Mouse (Mus musculus): ENCODE data around the gene Fcrla. TPM values are rescaled to one million over a fixed set of nuclear protein-coding genes. Genes with fewer than 3 reads are reported as not detected.
A peak's percentile ranks its signal among the peaks of the same experiment; 100 is the strongest.

The Fcrla gene
- total RNA-seq, 1 experiment = not detected

GRCm38 (mm10) chr1:170871961-170872360 is 55.4 kb downstream of the Fcrla start:
- no peak for DNase-seq (ENCODE audit: low read depth, low spot score)
- Histone ChIP-seq H3K4me3 (ENCODE audit: insufficient read depth in 1 of 2, low read depth in 1 of 2, low read length in 2 of 2, poor library complexity in 1 of 2, severe bottlenecking in 1 of 2) (peak overlapping the region; percentile 30 to 49; a peak in 3 of 4 replicates), H3K9ac (ENCODE audit: insufficient read depth, low read depth, low read length, poor library complexity, severe bottlenecking) (peak overlapping the region; percentile 40; the same call in 1 of the 2 replicates), H3K27ac (ENCODE audit: insufficient read depth, low read depth, low read length, poor library complexity, severe bottlenecking) (peak overlapping the region; percentile 98; the same call in 1 of the 2 replicates), H3K4me1 (ENCODE audit: control insufficient read depth in 2 of 2, insufficient read depth in 2 of 2, low read length in 2 of 2, poor library complexity in 1 of 2) (peaks cover 2 to 6% of the 10 kb centered on the region in 2 experiments; a peak in 2 of 4 replicates), H3K36me3 (ENCODE audit: control insufficient read depth, insufficient read depth, low read length, poor library complexity, severe bottlenecking) (peaks cover 5% of the 10 kb centered on the region; the same call in 1 of the 2 replicates), H3K9me3 (ENCODE audit: control insufficient read depth, insufficient read depth, low read depth, low read length) (no peaks in the 10 kb centered on the region)
- in situ Hi-C loops (cut with MboI; ENCODE audit: low sequenced_read_pairs in 2 of 2, unreplicated experiment in 2 of 2) = no loop called here
- TF ChIP-seq CHD2 (IDR thresholded peaks at IDR 0.05; ENCODE audit: low read depth, low read length) (no peak), HCFC1 (IDR thresholded peaks at IDR 0.05; ENCODE audit: borderline replicate concordance, insufficient read depth, low read length) (no peak), MAFK (IDR thresholded peaks at IDR 0.05; ENCODE audit: insufficient read depth, low read depth, low read length) (no peak), ZC3H11A (IDR thresholded peaks at IDR 0.05; ENCODE audit: borderline replicate concordance, low read depth, low read length) (no peak), ZNF384 (IDR thresholded peaks at IDR 0.05; ENCODE audit: low read depth, low read length) (no peak)

DNA sequence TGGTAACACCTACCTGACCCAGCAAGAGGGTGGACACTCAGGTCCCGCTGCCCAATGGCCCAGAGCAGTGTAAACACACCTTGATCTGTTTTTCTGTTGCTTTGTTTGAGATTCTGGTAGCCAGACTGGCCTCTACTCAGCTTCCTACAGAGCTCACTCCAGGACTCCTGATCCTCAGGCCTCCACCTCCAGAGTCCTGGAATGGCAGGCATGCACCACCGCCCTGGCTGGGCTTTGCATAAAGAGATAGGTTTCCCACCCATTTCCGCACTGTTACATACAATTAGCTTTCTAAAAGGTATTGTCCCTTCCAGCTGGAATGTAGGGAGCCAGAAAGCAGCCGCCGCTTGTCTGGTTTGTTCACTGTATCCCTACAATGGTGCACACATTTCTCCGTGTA is 56.0 kb downstream of the Fcrla start:
- H3K9me3 ChIP-seq (ENCODE audit: control insufficient read depth, insufficient read depth, low read depth, low read length) = no peaks in the 10 kb centered on the region
- peaks cover 2 to 6% of the 10 kb centered on the region in 2 experiments; a peak in 2 of 4 replicates for H3K4me1 ChIP-seq (ENCODE audit: control insufficient read depth in 2 of 2, insufficient read depth in 2 of 2, low read length in 2 of 2, poor library complexity in 1 of 2)
- peaks cover 5% of the 10 kb centered on the region; the same call in 1 of the 2 replicates for H3K36me3 ChIP-seq (ENCODE audit: control insufficient read depth, insufficient read depth, low read length, poor library complexity, severe bottlenecking)
- H3K27ac ChIP-seq (ENCODE audit: insufficient read depth, low read depth, low read length, poor library complexity, severe bottlenecking) = peak overlapping the region; percentile 98
- TF ChIP-seq HCFC1 (IDR thresholded peaks at IDR 0.05; ENCODE audit: borderline replicate concordance, insufficient read depth, low read length) (no peak), CHD2 (IDR thresholded peaks at IDR 0.05; ENCODE audit: low read depth, low read length) (0 out of 2 replicates have a peak, but pooled peaks have one; percentile 22), ZNF384 (IDR thresholded peaks at IDR 0.05; ENCODE audit: low read depth, low read length) (no peak)
- peak; percentile 79 for DNase-seq (ENCODE audit: low read depth, low spot score)
- in situ Hi-C loops (cut with MboI; ENCODE audit: low sequenced_read_pairs in 2 of 2, unreplicated experiment in 2 of 2) = no loop called here
- peak overlapping the region; percentile 30 to 49 for H3K4me3 ChIP-seq (ENCODE audit: insufficient read depth in 1 of 2, low read depth in 1 of 2, low read length in 2 of 2, poor library complexity in 1 of 2, severe bottlenecking in 1 of 2)
- H3K9ac ChIP-seq (ENCODE audit: insufficient read depth, low read depth, low read length, poor library complexity, severe bottlenecking) = peak overlapping the region; percentile 40

DNA sequence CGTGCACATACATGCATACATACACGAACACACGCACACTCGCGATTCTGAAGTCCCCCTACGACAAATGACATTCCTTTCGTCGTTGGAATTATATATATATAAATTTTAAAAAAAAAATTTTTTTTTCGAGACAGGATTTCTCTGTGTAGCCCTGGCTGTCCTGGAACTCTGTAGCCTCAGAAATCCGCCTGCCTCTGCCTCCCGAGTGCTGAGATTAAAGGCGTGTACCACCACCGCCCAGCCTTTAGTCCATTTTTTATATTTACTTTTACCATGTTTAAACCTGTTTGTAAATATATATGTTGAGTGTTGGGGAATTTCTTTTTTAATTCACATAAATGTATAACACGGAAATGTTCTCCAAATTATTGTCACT is 58.5 kb downstream of the Fcrla start:
- Histone ChIP-seq H3K4me1 (ENCODE audit: control insufficient read depth in 2 of 2, insufficient read depth in 2 of 2, low read length in 2 of 2, poor library complexity in 1 of 2) (peaks cover 2 to 6% of the 10 kb centered on the region in 2 experiments; a peak in 2 of 4 replicates), H3K9me3 (ENCODE audit: control insufficient read depth, insufficient read depth, low read depth, low read length) (no peaks in the 10 kb centered on the region), H3K36me3 (ENCODE audit: control insufficient read depth, insufficient read depth, low read length, poor library complexity, severe bottlenecking) (no peaks in the 10 kb centered on the region), H3K27ac (ENCODE audit: insufficient read depth, low read depth, low read length, poor library complexity, severe bottlenecking) (peak overlapping the region; percentile 64; the same call in 1 of the 2 replicates), H3K9ac (ENCODE audit: insufficient read depth, low read depth, low read length, poor library complexity, severe bottlenecking) (peak overlapping the region; percentile 92), H3K4me3 (ENCODE audit: insufficient read depth in 1 of 2, low read depth in 1 of 2, low read length in 2 of 2, poor library complexity in 1 of 2, severe bottlenecking in 1 of 2) (peak overlapping the region; percentile 87 to 90)
- in situ Hi-C loops (cut with MboI; ENCODE audit: low sequenced_read_pairs in 2 of 2, unreplicated experiment in 2 of 2) = no loop called here
- TF ChIP-seq ZC3H11A (IDR thresholded peaks at IDR 0.05; ENCODE audit: borderline replicate concordance, low read depth, low read length) (no peak), MAFK (IDR thresholded peaks at IDR 0.05; ENCODE audit: insufficient read depth, low read depth, low read length) (no peak), HCFC1 (IDR thresholded peaks at IDR 0.05; ENCODE audit: borderline replicate concordance, insufficient read depth, low read length) (no peak), CHD2 (IDR thresholded peaks at IDR 0.05; ENCODE audit: low read depth, low read length) (no peak), ZNF384 (IDR thresholded peaks at IDR 0.05; ENCODE audit: low read depth, low read length) (no peak)
- no peak for DNase-seq (ENCODE audit: low read depth, low spot score)

- H3K4me1 ChIP-seq (ENCODE audit: control insufficient read depth in 2 of 2, insufficient read depth in 2 of 2, low read length in 2 of 2, poor library complexity in 1 of 2) = peaks cover 2 to 6% of the 10 kb centered on the region in 2 experiments; a peak in 2 of 4 replicates
- H3K9ac ChIP-seq (ENCODE audit: insufficient read depth, low read depth, low read length, poor library complexity, severe bottlenecking) = peak overlapping the region; percentile 92
- peak overlapping the region; percentile 87 to 99 for H3K4me3 ChIP-seq (ENCODE audit: insufficient read depth in 1 of 2, low read depth in 1 of 2, low read length in 2 of 2, poor library complexity in 1 of 2, severe bottlenecking in 1 of 2)
- no peaks in the 10 kb centered on the region for H3K9me3 ChIP-seq (ENCODE audit: control insufficient read depth, insufficient read depth, low read depth, low read length)
- H3K27ac ChIP-seq (ENCODE audit: insufficient read depth, low read depth, low read length, poor library complexity, severe bottlenecking) = peak overlapping the region; percentile 64; the same call in 1 of the 2 replicates
- H3K36me3 ChIP-seq (ENCODE audit: control insufficient read depth, insufficient read depth, low read length, poor library complexity, severe bottlenecking) = no peaks in the 10 kb centered on the region
- peak; percentile 71 for DNase-seq (ENCODE audit: low read depth, low spot score)
- in situ Hi-C loops (cut with MboI; ENCODE audit: low sequenced_read_pairs in 2 of 2, unreplicated experiment in 2 of 2) = no loop called here
- TF ChIP-seq HCFC1 (IDR thresholded peaks at IDR 0.05; ENCODE audit: borderline replicate concordance, insufficient read depth, low read length) (0 out of 2 replicates have a peak, but pooled peaks have one; percentile 68), MAFK (IDR thresholded peaks at IDR 0.05; ENCODE audit: insufficient read depth, low read depth, low read length) (0 out of 2 replicates have a peak, but pooled peaks have one; percentile 22), ZNF384 (IDR thresholded peaks at IDR 0.05; ENCODE audit: low read depth, low read length) (no peak)
Measured at GRCm38 (mm10) chr1:170868107-170868904, 59.1 kb downstream of the Fcrla start.

All from ES-E14 (cell line).